Mouse (Mus musculus) embryonic fibroblast, embryonic 13.5 days (primary cell): Measurements from ENCODE around the gene Bdh1. TPM values are rescaled to one million over a fixed set of nuclear protein-coding genes. Genes with fewer than 3 reads are reported as not detected.

Source experiments
- H3K27ac ChIP-seq: 2 replicates; pipeline ENCODE4 v1.5.1; 2012; ENCODE audit warnings: low read length, control low read depth, inconsistent platforms; ENCODE audit not compliant: insufficient read depth
- H3K4me1 ChIP-seq: 2 replicates; pipeline ENCODE4 v1.6.1; 2011; ENCODE audit warnings: low read length; ENCODE audit not compliant: control insufficient read depth, insufficient read depth
- H3K4me3 ChIP-seq: 2 replicates; pipeline ENCODE4 v1.5.1; 2011; ENCODE audit warnings: mild to moderate bottlenecking, control low read depth, low read length; ENCODE audit not compliant: insufficient read depth
- CTCF ChIP-seq: IDR thresholded peaks from 2 replicates; pipeline ENCODE4 v1.5.1; 2011; ENCODE audit warnings: mild to moderate bottlenecking, control low read depth, low read length, moderate library complexity, borderline replicate concordance; ENCODE audit not compliant: insufficient read depth
- POLR2A ChIP-seq: IDR thresholded peaks from 2 replicates; pipeline ENCODE4 v1.6.1; 2011; ENCODE audit warnings: low read depth, mild to moderate bottlenecking, control low read depth, low read length, moderate library complexity
- polyA plus RNA-seq: library from polyadenylated mRNA; stranded (reverse); fragments of >200 nt; gene quantifications from 2 replicates; pipeline ENCODE4 v1.2.4, GENCODE M21; 2011; ENCODE audit warnings: low read depth; ENCODE audit not compliant: missing spikeins, insufficient read length

The Bdh1 gene
- polyA plus RNA-seq, 1 experiment, result 6.7 TPM

- Histone ChIP-seq H3K27ac (no peak overlapping the region), H3K4me1 (peaks cover 22% of the 10 kb centered on the region), H3K4me3 (no peak overlapping the region)
- TF ChIP-seq CTCF (no peak), POLR2A (no peak)
These were observed 76.9 kb downstream of the Bdh1 start for GRCm38 (mm10) chr16:31499021-31499420.

DNA sequence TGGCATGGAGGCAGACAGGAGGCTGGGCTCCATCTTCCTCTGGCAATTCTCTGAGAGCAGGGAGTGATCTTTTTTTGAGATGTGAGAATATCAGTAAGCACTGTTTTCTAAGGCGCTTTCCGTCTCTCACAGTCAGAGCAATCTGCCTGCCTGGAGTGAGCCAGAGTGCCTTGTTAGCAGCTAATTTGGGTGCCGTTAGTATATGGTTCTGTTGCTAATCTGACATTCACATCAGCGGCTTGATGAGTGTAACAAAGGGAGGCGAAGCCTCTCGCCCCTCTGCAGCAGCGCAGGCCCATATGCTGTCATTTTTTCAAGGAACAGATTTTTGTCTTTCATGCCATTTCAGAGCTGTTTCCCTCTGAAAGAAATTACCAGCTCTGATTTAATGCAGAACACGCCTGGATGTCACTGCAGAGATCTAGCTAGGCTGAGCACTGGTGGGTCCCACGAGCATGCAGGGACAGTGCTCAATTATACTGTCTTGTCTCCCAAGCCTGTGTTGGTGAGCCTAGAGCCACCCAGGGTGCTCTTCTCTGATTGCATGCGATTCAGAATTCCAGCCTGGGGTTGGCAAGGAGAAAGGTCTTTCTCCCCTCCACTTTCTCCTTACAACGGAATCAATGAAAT is 77.7 kb downstream of the Bdh1 start:
- H3K4me1 ChIP-seq, result peaks cover 23% of the 10 kb centered on the region
- no peak overlapping the region for H3K27ac ChIP-seq
- no peak for TF ChIP-seq CTCF
- H3K4me3 ChIP-seq, result no peak overlapping the region

GRCm38 (mm10) chr16:31500532-31500931 is 78.5 kb downstream of the Bdh1 start:
- Histone ChIP-seq H3K27ac (peak overlapping the region; percentile 43; the same call in 1 of the 2 replicates), H3K4me1 (peaks cover 23% of the 10 kb centered on the region), H3K4me3 (no peak overlapping the region)
- TF ChIP-seq POLR2A, result no peak
- TF ChIP-seq CTCF, result no peak

- Histone ChIP-seq H3K4me3 (no peak overlapping the region), H3K4me1 (peaks cover 23% of the 10 kb centered on the region), H3K27ac (peak overlapping the region; percentile 43)
- TF ChIP-seq POLR2A, result no peak
- TF ChIP-seq CTCF, result no peak
These were observed 79.1 kb downstream of the Bdh1 start for GRCm38 (mm10) chr16:31500969-31501750.

DNA sequence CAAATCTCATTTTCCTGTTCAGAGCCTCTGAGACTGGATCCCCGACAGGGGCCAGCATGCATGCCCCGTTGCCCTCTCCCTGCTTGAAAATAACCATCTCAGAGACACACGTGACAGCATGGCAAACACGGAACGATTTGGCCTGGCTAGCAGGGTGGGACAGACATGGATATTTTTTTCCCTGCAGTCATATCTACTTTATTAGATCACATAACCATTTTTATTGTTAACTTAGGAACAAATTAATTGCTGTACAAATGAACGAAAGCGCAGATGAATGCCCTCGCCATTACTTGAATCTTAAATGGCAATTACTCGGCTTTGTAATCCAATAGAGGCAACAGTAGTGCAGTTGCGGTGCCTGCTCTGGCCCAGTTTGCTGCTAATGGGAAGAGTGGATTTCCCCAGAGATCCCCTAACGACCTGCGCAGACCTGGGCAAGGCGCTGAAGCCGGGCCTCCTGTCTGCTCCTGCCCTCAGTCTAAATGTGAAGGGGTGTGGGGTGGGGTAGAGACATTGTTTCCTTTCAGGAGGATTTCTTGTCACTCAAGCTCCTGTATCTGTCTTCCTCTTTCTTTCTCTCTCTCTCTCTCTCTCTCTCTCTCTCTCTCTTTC is 79.8 kb downstream of the Bdh1 start:
- TF ChIP-seq POLR2A (no peak), CTCF (no peak)
- Histone ChIP-seq H3K4me1 (peaks cover 27% of the 10 kb centered on the region), H3K27ac (peak overlapping the region; percentile 27; the same call in 1 of the 2 replicates), H3K4me3 (no peak overlapping the region)

- Histone ChIP-seq H3K4me1 (peaks cover 15% of the 10 kb centered on the region), H3K4me3 (no peak overlapping the region), H3K27ac (peak overlapping the region; percentile 88)
- TF ChIP-seq POLR2A (0 out of 2 replicates have a peak, but pooled peaks have one; percentile 42), CTCF (no peak)
These were observed 84.8 kb downstream of the Bdh1 start for GRCm38 (mm10) chr16:31506665-31507456.

- no peak for TF ChIP-seq CTCF
- no peak for TF ChIP-seq POLR2A
- Histone ChIP-seq H3K4me1 (peaks cover 15% of the 10 kb centered on the region), H3K4me3 (no peak overlapping the region), H3K27ac (no peak overlapping the region)
These were observed 85.3 kb downstream of the Bdh1 start for GRCm38 (mm10) chr16:31507457-31507755.

DNA sequence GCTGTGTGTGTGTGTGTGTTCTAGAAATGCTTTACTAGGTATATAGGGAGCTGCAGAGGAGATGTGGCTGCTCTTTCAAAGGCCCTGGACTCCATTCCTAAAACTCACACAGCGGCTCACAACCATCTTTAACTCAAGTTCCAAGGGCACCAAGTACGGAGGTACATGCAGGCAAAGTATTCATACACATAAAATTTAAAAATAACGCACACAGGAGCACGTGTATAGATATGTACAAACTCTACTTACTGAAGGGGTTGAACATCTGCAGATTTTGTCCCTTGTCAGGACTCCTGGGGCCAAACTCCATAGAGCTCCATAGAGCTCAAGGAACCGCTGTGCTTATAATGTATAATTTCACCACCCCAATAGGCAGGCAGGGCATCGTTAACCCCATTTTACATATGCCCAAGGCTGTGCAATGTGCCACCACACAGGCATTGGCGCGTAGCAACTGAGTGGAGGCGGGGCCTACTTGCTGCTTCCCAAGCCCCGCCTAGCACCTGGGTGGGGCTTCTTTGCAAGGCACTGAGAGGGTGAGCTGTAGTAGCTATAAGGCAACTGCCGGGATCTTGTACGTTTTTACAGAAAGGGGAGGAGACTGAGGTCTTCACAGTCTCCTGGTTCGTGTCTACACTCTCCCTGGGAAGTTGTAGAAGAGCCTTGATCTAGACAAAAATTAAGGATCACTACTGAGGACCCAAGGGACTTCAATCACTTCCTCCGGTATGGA is 85.9 kb downstream of the Bdh1 start:
- Histone ChIP-seq H3K4me3 (no peak overlapping the region), H3K27ac (no peak overlapping the region), H3K4me1 (peaks cover 15% of the 10 kb centered on the region)
- no peak for TF ChIP-seq POLR2A
- TF ChIP-seq CTCF, result no peak

Other genes starting within 250 kb of the Bdh1 start
- 54.8 and 59.7 TPM in 2 replicates for gene Acap2, start 221.0 kb upstream of the Bdh1 start, polyA plus RNA-seq
- gene Ppp1r2, start 147.0 kb upstream of the Bdh1 start, polyA plus RNA-seq, result 51.5 and 57.0 TPM in 2 replicates
- 6.8 and 34.4 TPM in 2 replicates for gene Apod, start 107.5 kb upstream of the Bdh1 start, polyA plus RNA-seq
- 127 and 144 TPM in 2 replicates for gene Dlg1, start 241.2 kb downstream of the Bdh1 start, polyA plus RNA-seq